Mouse (Mus musculus) hematopoietic multipotent progenitor cell, adult 10-12 weeks (in vitro differentiated cells): ENCODE measurements around the gene Ano9. TPM values are rescaled to one million over a fixed set of nuclear protein-coding genes. Genes with fewer than 3 reads are reported as not detected.

ENCODE experiments used
- polyA plus RNA-seq: library from polyadenylated mRNA; stranded (reverse); fragments of >175 nt; gene quantifications from 2 replicates; pipeline ENCODE4 v1.2.3, GENCODE M21; 2012; ENCODE audit warnings: low replicate concordance

Gene Ano9
- polyA plus RNA-seq, result not detected in 2 replicates

GRCm38 (mm10) chr7:141117636-141118035, at the start of gene Ano9:
Gene Ano9, minus strand, starts transcription at chr7:141117806.

DNA sequence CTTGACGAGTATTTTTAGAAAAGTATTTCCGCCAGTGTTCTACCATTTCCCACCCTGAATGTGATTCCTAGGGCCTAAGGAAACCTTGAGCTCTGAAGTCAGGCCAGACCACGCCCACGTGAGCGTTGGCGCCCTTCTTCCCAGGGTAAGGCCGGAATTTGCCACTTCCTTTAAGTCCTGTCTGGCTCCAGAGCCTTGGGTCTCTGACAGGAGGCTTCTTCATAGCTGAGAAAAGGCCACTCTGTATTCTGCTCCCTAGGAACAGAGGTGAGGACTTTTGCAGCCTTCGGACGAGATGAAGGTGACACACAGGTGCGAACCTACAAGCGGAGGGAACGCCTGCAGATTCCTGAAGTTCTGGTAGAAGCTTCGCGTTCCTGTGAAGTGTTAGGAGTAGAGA, 4.6 kb upstream of the Ano9 start, which contains the start of gene Ptdss2:
Ptdss2 (plus strand) TSS at position 138 of the 400 bp plus-strand sequence.

GRCm38 (mm10) chr7:141099911-141100691, 17.5 kb downstream of the Ano9 start, which contains the start of gene Sigirr:
Gene Sigirr, minus strand, starts transcription at chr7:141100572.

GRCm38 (mm10) chr7:141077841-141078240, 39.8 kb downstream of the Ano9 start, which contains the start of gene Pkp3:
Gene Pkp3, plus strand, starts transcription at chr7:141078218.

GRCm38 (mm10) chr7:141060426-141061242, 57.0 kb downstream of the Ano9 start, which contains the start of gene B4galnt4:
Gene B4galnt4, plus strand, starts transcription at chr7:141061104.

Other genes with a start within 250 kb of the Ano9 start
- 14.0 and 45.3 TPM in 2 replicates for gene Psmd13, start 235.8 kb downstream of the Ano9 start, polyA plus RNA-seq
- gene Sirt3, start 235.5 kb downstream of the Ano9 start, polyA plus RNA-seq, result 25.2 and 43.6 TPM in 2 replicates
- not detected in 2 replicates for gene Cox8b, start 217.4 kb downstream of the Ano9 start, polyA plus RNA-seq
- 0.27 TPM in 1 of 2 replicates, not detected in the other for gene Nlrp6, start 196.9 kb downstream of the Ano9 start, polyA plus RNA-seq
- 14.9 and 15.1 TPM in 2 replicates for gene Pgghg, start 176.4 kb downstream of the Ano9 start, polyA plus RNA-seq
- not detected in 2 replicates for gene Ifitm5, start 167.5 kb downstream of the Ano9 start, polyA plus RNA-seq
- gene Gm45717, start 161.9 kb downstream of the Ano9 start, polyA plus RNA-seq, result not detected in 2 replicates
- 17.6 and 125 TPM in 2 replicates for gene Ifitm2, start 161.8 kb downstream of the Ano9 start, polyA plus RNA-seq
- 8.5 TPM in 2 replicates for gene Ifitm1, start 150.6 kb downstream of the Ano9 start, polyA plus RNA-seq
- 25.7 and 51.0 TPM in 2 replicates for gene Ifitm3, start 107.0 kb downstream of the Ano9 start, polyA plus RNA-seq
- 4.0 and 4.9 TPM in 2 replicates for gene Ifitm6, start 99.9 kb downstream of the Ano9 start, polyA plus RNA-seq
- gene Gm17387, start 88.7 kb downstream of the Ano9 start, polyA plus RNA-seq, result not detected in 2 replicates
- gene B4galnt4, start 56.7 kb downstream of the Ano9 start, polyA plus RNA-seq, result 3.7 and 11.5 TPM in 2 replicates
- gene Pkp3, start 39.6 kb downstream of the Ano9 start, polyA plus RNA-seq, result 30.0 and 50.9 TPM in 2 replicates
- 44.4 and 49.0 TPM in 2 replicates for gene Sigirr, start 17.2 kb downstream of the Ano9 start, polyA plus RNA-seq
- gene Ptdss2, start 4.6 kb upstream of the Ano9 start, polyA plus RNA-seq, result 25.5 and 46.6 TPM in 2 replicates
- 9.0 and 40.5 TPM in 2 replicates for gene Rnh1, start 55.1 kb upstream of the Ano9 start, polyA plus RNA-seq
- 32.3 and 36.1 TPM in 2 replicates for gene Hras, start 76.2 kb upstream of the Ano9 start, polyA plus RNA-seq
- gene Lrrc56, start 76.4 kb upstream of the Ano9 start, polyA plus RNA-seq, result 13.6 and 20.7 TPM in 2 replicates
- gene Lmntd2, start 96.3 kb upstream of the Ano9 start, polyA plus RNA-seq, result 4.7 and 9.3 TPM in 2 replicates
- gene Rassf7, start 98.1 kb upstream of the Ano9 start, polyA plus RNA-seq, result 18.6 and 26.2 TPM in 2 replicates
- 119 and 133 TPM in 2 replicates for gene Phrf1, start 111.0 kb upstream of the Ano9 start, polyA plus RNA-seq
- 136 and 455 TPM in 2 replicates for gene Irf7, start 148.7 kb upstream of the Ano9 start, polyA plus RNA-seq
- 0.06 and 0.34 TPM in 2 replicates for gene Cdhr5, start 159.0 kb upstream of the Ano9 start, polyA plus RNA-seq
- 0.21 TPM in 1 of 2 replicates, not detected in the other for gene Sct, start 161.3 kb upstream of the Ano9 start, polyA plus RNA-seq
- 0.11 TPM in 1 of 2 replicates, not detected in the other for gene Drd4, start 174.2 kb upstream of the Ano9 start, polyA plus RNA-seq
- 16.9 and 54.5 TPM in 2 replicates for gene Deaf1, start 209.9 kb upstream of the Ano9 start, polyA plus RNA-seq
- gene Tmem80, start 209.9 kb upstream of the Ano9 start, polyA plus RNA-seq, result 23.7 and 40.6 TPM in 2 replicates
- 0.34 and 0.65 TPM in 2 replicates for gene Eps8l2, start 221.1 kb upstream of the Ano9 start, polyA plus RNA-seq